ENCODE assay signal across 11 mouse cellular contexts in genomic region chr10:50763457-50764310, GRCm38 (mm10).
DNase-seq lines count a peak whose midpoint lies in the region; ATAC-seq lines count a peak whose summit lies in the region.
"Had no signal": no experiment of that assay in that cellular context is flagged by ENCODE, and none has a peak within 500 bp of the region (broad histone marks: within the 10 kb centered on the region; RNA-seq: fewer than 3 reads in every experiment).

No protein-coding gene starts in this region.

- H3K27me3 ChIP-seq in midbrain, embryonic 13.5 days = no peaks in the 10 kb centered on the region
- H3K27me3 ChIP-seq in midbrain, embryonic 16.5 days (ENCODE audit: control insufficient read depth, insufficient read depth, low read depth, low read length) = no peaks in the 10 kb centered on the region
- peaks cover 80% of the 10 kb centered on the region for H3K27me3 ChIP-seq in limb, embryonic 10.5 days (ENCODE audit: low read depth, poor library complexity, severe bottlenecking)
- H3K27me3 ChIP-seq: Patski had no signal

- H3K36me3 ChIP-seq in midbrain, embryonic 13.5 days = no peaks in the 10 kb centered on the region
- H3K36me3 ChIP-seq in midbrain, embryonic 16.5 days (ENCODE audit: control insufficient read depth, insufficient read depth, low read length) = no peaks in the 10 kb centered on the region
- no peaks in the 10 kb centered on the region for H3K36me3 ChIP-seq in limb, embryonic 10.5 days

- peak; percentile 69 for ATAC-seq in midbrain, embryonic 13.5 days
- ATAC-seq in midbrain, embryonic 16.5 days = no peak
- ATAC-seq: Patski had no signal

- no peak overlapping the region for H3K4me3 ChIP-seq in midbrain, embryonic 13.5 days (replicated peaks)
- H3K4me3 ChIP-seq in midbrain, embryonic 16.5 days (ENCODE audit: low read depth, low read length) = no peak overlapping the region
- no peak overlapping the region for H3K4me3 ChIP-seq in limb, embryonic 10.5 days

- WGBS in midbrain, embryonic 13.5 days = 49% methylated on average over 7 of the region's 7 CpGs
- WGBS in midbrain, embryonic 16.5 days = 44% methylated on average over 7 of the region's 7 CpGs
- WGBS in limb, embryonic 10.5 days = 38% methylated on average over 7 of the region's 7 CpGs

- H3K4me1 ChIP-seq in midbrain, embryonic 13.5 days (replicated peaks) = peaks cover 8% of the 10 kb centered on the region
- H3K4me1 ChIP-seq in midbrain, embryonic 16.5 days (ENCODE audit: control insufficient read depth, insufficient read depth, low read length) = no peaks in the 10 kb centered on the region; the same call in 1 of the 2 replicates
- peaks cover 6% of the 10 kb centered on the region; the same call in 1 of the 2 replicates for H3K4me1 ChIP-seq in limb, embryonic 10.5 days

- no peak overlapping the region for H3K4me2 ChIP-seq in midbrain, embryonic 13.5 days (replicated peaks)
- H3K4me2 ChIP-seq in midbrain, embryonic 16.5 days (ENCODE audit: low read length) = no peak overlapping the region

- H3K9me3 ChIP-seq in midbrain, embryonic 13.5 days = no peaks in the 10 kb centered on the region
- no peaks in the 10 kb centered on the region for H3K9me3 ChIP-seq in midbrain, embryonic 16.5 days (replicated peaks; ENCODE audit: control insufficient read depth, low read length, poor library complexity, severe bottlenecking)
- no peaks in the 10 kb centered on the region for H3K9me3 ChIP-seq in limb, embryonic 10.5 days (replicated peaks)

- no peak overlapping the region for H3K9ac ChIP-seq in midbrain, embryonic 13.5 days (replicated peaks)
- H3K9ac ChIP-seq in midbrain, embryonic 16.5 days (ENCODE audit: low read depth, low read length) = no peak overlapping the region

- no peak overlapping the region for H3K27ac ChIP-seq in midbrain, embryonic 13.5 days
- H3K27ac ChIP-seq in midbrain, embryonic 16.5 days (ENCODE audit: low read length) = no peak overlapping the region
- H3K27ac ChIP-seq in limb, embryonic 10.5 days = no peak overlapping the region

- peak; percentile 3 for DNase-seq in embryo, embryonic 9.5 days (ENCODE audit: extremely low spot score)
- peak; percentile 46 for DNase-seq in limb, embryonic 10.5 days (ENCODE audit: low spot score)
- DNase-seq in retina, postnatal 1 day = peak; percentile 5
- DNase-seq in gastrocnemius, adult 18-20 months (ENCODE audit: low spot score) = no peak
- DNase-seq in lung, adult 18-20 months = no peak
- DNase-seq: gastrocnemius, postnatal 25 days; heart, postnatal 4 days; lung, postnatal 36 days had no signal

Comparison
In these comparisons a context has a peak if more than half of its experiments do, and no peak if none do; other contexts are left out.
1. DNase-seq: peak in embryo, embryonic 9.5 days (single experiment), limb, embryonic 10.5 days (single experiment) and retina, postnatal 1 day (single experiment); none in gastrocnemius, adult 18-20 months (single experiment) and lung, adult 18-20 months (0 of 2).